Mouse (Mus musculus) embryonic fibroblast, embryonic 13.5 days (primary cell): Measurements from ENCODE around the gene Repin1.

ENCODE experiments used
- CTCF ChIP-seq: IDR thresholded peaks from 2 replicates; pipeline ENCODE4 v1.5.1; 2011; ENCODE audit warnings: mild to moderate bottlenecking, control low read depth, low read length, moderate library complexity, borderline replicate concordance; ENCODE audit not compliant: insufficient read depth
- POLR2A ChIP-seq: IDR thresholded peaks from 2 replicates; pipeline ENCODE4 v1.6.1; 2011; ENCODE audit warnings: low read depth, mild to moderate bottlenecking, control low read depth, low read length, moderate library complexity

GRCm38 (mm10) chr6:48614756-48615155, 21.1 kb downstream of the Repin1 start:
- TF ChIP-seq CTCF = no peak
- TF ChIP-seq POLR2A = no peak
